ENCODE assay signal across 31 mouse cellular contexts in the genomic region with DNA sequence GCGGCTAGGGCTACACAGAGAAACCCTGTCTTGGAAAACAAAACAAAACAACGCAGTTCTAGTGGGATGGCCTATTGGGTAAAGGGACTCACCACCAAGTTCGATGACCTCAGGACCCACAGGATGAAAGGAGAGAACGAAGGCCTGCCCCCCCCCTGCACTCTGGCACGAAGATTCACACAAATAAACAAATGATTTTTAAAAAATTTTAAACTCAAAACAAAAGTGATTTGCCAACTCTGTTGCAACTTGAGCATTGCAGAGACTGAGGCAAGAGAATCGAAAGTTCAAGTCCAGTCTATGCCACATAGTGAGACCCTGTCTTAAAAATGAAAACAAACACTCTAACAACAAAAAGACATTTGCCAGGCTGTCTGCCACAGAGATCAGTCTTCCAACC. TPM values are rescaled to one million over a fixed set of nuclear protein-coding genes. Genes with fewer than 3 reads are reported as not detected.
"Had no signal": no experiment of that assay in that cellular context is flagged by ENCODE, and none has a peak within 500 bp of the region (broad histone marks: within the 10 kb centered on the region; RNA-seq: fewer than 3 reads in every experiment).

No protein-coding gene starts in this region.

- H3K9me3 ChIP-seq: embryonic facial prominence, embryonic 10.5 days; embryonic facial prominence, embryonic 12.5 days; embryonic facial prominence, embryonic 13.5 days; embryonic facial prominence, embryonic 15.5 days; forebrain, embryonic 10.5 days; forebrain, embryonic 12.5 days; forebrain, embryonic 13.5 days; forebrain, embryonic 15.5 days had no signal

- DNase-seq: cerebellum, adult 2 months; cerebellum, adult 8-10 months; cerebellum, adult 9-10 months; cerebellum, adult 9-11 months; cerebellum, postnatal 10 days; cerebellum, postnatal 14 days; cerebellum, postnatal 25 days; cerebellum, postnatal 36 days; embryo, embryonic 11 days; forebrain, postnatal 0 days; gastrocnemius, adult 2 months; gastrocnemius, postnatal 10 days; gastrocnemius, postnatal 14 days; gastrocnemius, postnatal 25 days; gastrocnemius, postnatal 36 days; heart, adult 11 months; heart, adult 18-20 months had no signal

- H3K27me3 ChIP-seq: embryonic facial prominence, embryonic 12.5 days; embryonic facial prominence, embryonic 13.5 days; embryonic facial prominence, embryonic 15.5 days; forebrain, embryonic 13.5 days; forebrain, embryonic 15.5 days had no signal

- H3K4me3 ChIP-seq: embryonic facial prominence, embryonic 10.5 days; embryonic facial prominence, embryonic 12.5 days; embryonic facial prominence, embryonic 13.5 days; embryonic facial prominence, embryonic 15.5 days; erythroblast, embryonic 14.5 days; forebrain, embryonic 10.5 days; forebrain, embryonic 12.5 days; forebrain, embryonic 13.5 days; forebrain, embryonic 15.5 days; gastrocnemius, adult 2 months had no signal

- H3K36me3 ChIP-seq: embryonic facial prominence, embryonic 10.5 days; embryonic facial prominence, embryonic 12.5 days; embryonic facial prominence, embryonic 13.5 days; embryonic facial prominence, embryonic 15.5 days; forebrain, embryonic 10.5 days; forebrain, embryonic 12.5 days; forebrain, embryonic 15.5 days had no signal

- ATAC-seq: forebrain, embryonic 13.5 days; forebrain, embryonic 14.5 days; forebrain, embryonic 15.5 days; forebrain, embryonic 16.5 days; forebrain, postnatal 0 days had no signal

- H3K4me2 ChIP-seq: embryonic facial prominence, embryonic 12.5 days; embryonic facial prominence, embryonic 13.5 days; embryonic facial prominence, embryonic 15.5 days; forebrain, embryonic 12.5 days; forebrain, embryonic 13.5 days; forebrain, embryonic 15.5 days had no signal

- H3K27ac ChIP-seq: embryonic facial prominence, embryonic 10.5 days; embryonic facial prominence, embryonic 12.5 days; embryonic facial prominence, embryonic 13.5 days; embryonic facial prominence, embryonic 15.5 days; forebrain, embryonic 10.5 days; forebrain, embryonic 12.5 days; forebrain, embryonic 13.5 days; forebrain, embryonic 15.5 days; gastrocnemius, adult 2 months had no signal

- H3K9ac ChIP-seq: embryonic facial prominence, embryonic 12.5 days; embryonic facial prominence, embryonic 13.5 days; embryonic facial prominence, embryonic 15.5 days; forebrain, embryonic 12.5 days; forebrain, embryonic 13.5 days; forebrain, embryonic 15.5 days; forebrain, postnatal 0 days had no signal

RNA-seq across cellular contexts. Expression of a gene that starts 8.0 kb away (rescaled TPM):
- total RNA-seq: gastrocnemius, adult 18-20 months; gastrocnemius, adult 2 months; gastrocnemius, adult 8-10 months; gastrocnemius, postnatal 25 days; gastrocnemius, postnatal 36 days had no signal

RNA-seq across cellular contexts. Expression of a gene that starts 27.9 kb away (rescaled TPM):
- polyA plus RNA-seq: forebrain, embryonic 11.5 days; forebrain, embryonic 12.5 days; forebrain, embryonic 13.5 days; forebrain, embryonic 14.5 days; forebrain, embryonic 15.5 days; forebrain, embryonic 16.5 days; forebrain, postnatal 0 days had no signal
